Comparison of ENCODE assay signal across 10 mouse cellular contexts in the genomic region with DNA sequence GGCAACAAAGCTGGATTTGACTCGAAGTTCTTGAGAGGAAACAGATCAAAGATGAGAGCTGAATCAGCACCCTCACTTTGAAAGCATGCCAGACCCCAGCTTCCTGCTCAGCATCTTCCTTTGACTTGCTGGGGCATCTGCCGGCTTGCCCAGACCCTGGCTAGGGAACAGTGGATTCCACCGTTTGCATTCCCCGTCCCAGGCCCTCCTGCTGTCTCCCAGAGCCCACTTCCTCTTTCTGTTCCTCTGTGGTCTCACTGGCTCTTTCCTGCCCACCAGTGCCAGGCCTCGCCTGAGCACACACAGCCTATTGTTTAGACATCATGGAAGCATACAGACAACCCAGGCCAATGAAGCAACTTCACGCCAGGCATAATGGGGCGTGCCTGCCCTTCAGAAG. TPM values are rescaled to one million over a fixed set of nuclear protein-coding genes. Genes with fewer than 3 reads are reported as not detected.
DNase-seq lines count a peak whose midpoint lies in the region; ATAC-seq and TF ChIP-seq lines count a peak whose summit lies in the region.
"Had no signal": no experiment of that assay in that cellular context is flagged by ENCODE, and none has a peak within 500 bp of the region (broad histone marks: within the 10 kb centered on the region; RNA-seq: fewer than 3 reads in every experiment).

No protein-coding gene starts in this region.

- no peak overlapping the region for H3K27ac ChIP-seq in intestine, embryonic 16.5 days (ENCODE audit: low read length)
- H3K27ac ChIP-seq in intestine, postnatal 0 days (ENCODE audit: low read depth, low read length), result no peak overlapping the region
- peak overlapping the region; percentile 28; the same call in 1 of the 2 replicates for H3K27ac ChIP-seq in spleen, adult 2 months (ENCODE audit: insufficient read depth, low read length)
- H3K27ac ChIP-seq: intestine, embryonic 15.5 days had no signal

- ATAC-seq in intestine, embryonic 16.5 days, result no peak
- no peak for ATAC-seq in intestine, postnatal 0 days
- ATAC-seq in megakaryocyte, adult 5-6 weeks (ENCODE audit: poor library complexity, severe bottlenecking), result peak; percentile 92
- ATAC-seq: intestine, embryonic 15.5 days; midbrain, embryonic 16.5 days had no signal

- H3K27me3 ChIP-seq in intestine, embryonic 16.5 days (replicated peaks; ENCODE audit: control insufficient read depth, insufficient read depth, low read length), result no peaks in the 10 kb centered on the region
- H3K27me3 ChIP-seq in intestine, postnatal 0 days (replicated peaks; ENCODE audit: control insufficient read depth, insufficient read depth, low read length), result no peaks in the 10 kb centered on the region
- no peaks in the 10 kb centered on the region for H3K27me3 ChIP-seq in spleen, adult 2 months (ENCODE audit: control insufficient read depth, insufficient read depth, low read length)
- H3K27me3 ChIP-seq: intestine, embryonic 15.5 days had no signal

- no peaks in the 10 kb centered on the region for H3K36me3 ChIP-seq in intestine, embryonic 16.5 days (ENCODE audit: control insufficient read depth, insufficient read depth, low read length)
- no peaks in the 10 kb centered on the region for H3K36me3 ChIP-seq in intestine, postnatal 0 days (ENCODE audit: control insufficient read depth, insufficient read depth)
- H3K36me3 ChIP-seq in spleen, adult 2 months (ENCODE audit: control insufficient read depth, insufficient read depth, low read length), result no peaks in the 10 kb centered on the region
- H3K36me3 ChIP-seq: intestine, embryonic 15.5 days had no signal

- H3K4me1 ChIP-seq in intestine, embryonic 16.5 days (ENCODE audit: control insufficient read depth, insufficient read depth, low read length), result no peaks in the 10 kb centered on the region
- no peaks in the 10 kb centered on the region for H3K4me1 ChIP-seq in intestine, postnatal 0 days (replicated peaks; ENCODE audit: control insufficient read depth, insufficient read depth, low read length)
- peaks cover 33% of the 10 kb centered on the region for H3K4me1 ChIP-seq in spleen, adult 2 months (ENCODE audit: control insufficient read depth, insufficient read depth, insufficient read length)

- 0 out of 2 replicates have a peak overlapping the region, but pooled peaks have one; percentile 28 for H3K9ac ChIP-seq in intestine, embryonic 16.5 days (ENCODE audit: low read depth, low read length)
- H3K9ac ChIP-seq in intestine, postnatal 0 days (ENCODE audit: low read depth, low read length), result no peak overlapping the region
- H3K9ac ChIP-seq: intestine, embryonic 15.5 days had no signal

- TF ChIP-seq POLR2A in spleen, adult 2 months (IDR thresholded peaks at IDR 0.05; ENCODE audit: low read depth, low read length), result no peak

- no peak for TF ChIP-seq CTCF in intestine, postnatal 0 days (IDR thresholded peaks at IDR 0.05; ENCODE audit: low read depth)
- no peak for TF ChIP-seq CTCF in spleen, adult 2 months (IDR thresholded peaks at IDR 0.05; ENCODE audit: extremely low read depth, insufficient read depth, insufficient read length, insufficient replicate concordance)

- no peak for DNase-seq in spleen, adult 2 months (ENCODE audit: low read depth in 1 of 2, low spot score in 2 of 2)
- no peak for DNase-seq in spleen, postnatal 4 days (ENCODE audit: low spot score in 2 of 2)
- no peak for DNase-seq in right cerebral cortex, postnatal 25 days
- DNase-seq in cerebellum, adult 11-12 months, result no peak
- DNase-seq in adrenal gland, postnatal 36 days, result no peak

- H3K9me3 ChIP-seq in intestine, embryonic 16.5 days (ENCODE audit: control insufficient read depth, low read length), result no peaks in the 10 kb centered on the region
- no peaks in the 10 kb centered on the region for H3K9me3 ChIP-seq in intestine, postnatal 0 days (ENCODE audit: control insufficient read depth)
- H3K9me3 ChIP-seq: intestine, embryonic 15.5 days had no signal

- no peak overlapping the region for H3K4me3 ChIP-seq in intestine, embryonic 16.5 days (ENCODE audit: low read length)
- no peak overlapping the region for H3K4me3 ChIP-seq in intestine, postnatal 0 days (ENCODE audit: low read depth, low read length)
- no peak overlapping the region for H3K4me3 ChIP-seq in spleen, adult 2 months (ENCODE audit: extremely low read depth, insufficient read depth, insufficient read length)
- H3K4me3 ChIP-seq: intestine, embryonic 15.5 days had no signal

- no peak overlapping the region for H3K4me2 ChIP-seq in intestine, embryonic 16.5 days (ENCODE audit: low read depth, low read length)
- no peak overlapping the region for H3K4me2 ChIP-seq in intestine, postnatal 0 days (replicated peaks; ENCODE audit: low read depth)
- H3K4me2 ChIP-seq: intestine, embryonic 15.5 days had no signal

- 45% methylated on average over 7 of the region's 7 CpGs for WGBS in intestine, embryonic 16.5 days
- 43% methylated on average over 7 of the region's 7 CpGs for WGBS in intestine, postnatal 0 days
- 6% methylated on average over 7 of the region's 7 CpGs for WGBS in spleen, adult 2 months

RNA-seq across cellular contexts. Expression of a gene that starts 7.4 kb away (rescaled TPM):
- 32.4 and 38.7 TPM in 2 replicates for polyA plus RNA-seq in intestine, embryonic 16.5 days (2015; fragmentation: Nextera tagmentation; extraction: Ambion mirVana)
- 20.7 and 21.4 TPM in 2 replicates for polyA plus RNA-seq in intestine, postnatal 0 days (2015; fragmentation: Nextera tagmentation; extraction: Ambion mirVana)
- polyA plus RNA-seq in spleen, adult 2 months (2012; rRNA removed), result 9.7 and 12.6 TPM in 2 replicates
- 26.5 and 30.8 TPM in 2 replicates for total RNA-seq in megakaryocyte, adult 5-6 weeks (2015)
- 36.2 and 39.2 TPM in 2 replicates for total RNA-seq in megakaryocyte, adult 5-6 weeks (2017)
- total RNA-seq in adrenal gland, postnatal 36 days (2021), result 10 to 100 TPM; 21.7 to 32.9 TPM

RNA-seq across cellular contexts. Expression of a gene that starts 24.3 kb away (rescaled TPM):
- polyA plus RNA-seq in intestine, embryonic 16.5 days (2015; fragmentation: Nextera tagmentation; extraction: Ambion mirVana), result 23.2 and 32.8 TPM in 2 replicates
- polyA plus RNA-seq in intestine, postnatal 0 days (2015; fragmentation: Nextera tagmentation; extraction: Ambion mirVana), result 2.7 and 4.0 TPM in 2 replicates
- polyA plus RNA-seq in spleen, adult 2 months (2012; rRNA removed), result 0.25 and 0.75 TPM in 2 replicates
- total RNA-seq in megakaryocyte, adult 5-6 weeks (2015), result 0.71 TPM in 1 of 2 replicates, not detected in the other
- not detected in 2 replicates for total RNA-seq in megakaryocyte, adult 5-6 weeks (2017)
- under 1 TPM in 1 of 2 experiments, not detected in 1; 0.46 TPM for total RNA-seq in adrenal gland, postnatal 36 days (2021)
- polyA plus RNA-seq: midbrain, embryonic 16.5 days had no signal

RNA-seq across cellular contexts. Expression of a gene that starts 39.4 kb away (rescaled TPM):
- 6.9 and 9.8 TPM in 2 replicates for polyA plus RNA-seq in intestine, embryonic 16.5 days (2015; fragmentation: Nextera tagmentation; extraction: Ambion mirVana)
- 8.8 and 9.9 TPM in 2 replicates for polyA plus RNA-seq in intestine, postnatal 0 days (2015; fragmentation: Nextera tagmentation; extraction: Ambion mirVana)
- 34.4 and 46.3 TPM in 2 replicates for polyA plus RNA-seq in spleen, adult 2 months (2012; rRNA removed)
- 11.1 and 11.9 TPM in 2 replicates for total RNA-seq in megakaryocyte, adult 5-6 weeks (2015)
- total RNA-seq in megakaryocyte, adult 5-6 weeks (2017), result 9.3 and 11.8 TPM in 2 replicates
- total RNA-seq in adrenal gland, postnatal 36 days (2021), result 10 to 100 TPM; 12.0 to 18.2 TPM

RNA-seq across cellular contexts. Expression of a gene that starts 46.4 kb away (rescaled TPM):
- 17.2 and 19.6 TPM in 2 replicates for polyA plus RNA-seq in intestine, embryonic 16.5 days (2015; fragmentation: Nextera tagmentation; extraction: Ambion mirVana)
- polyA plus RNA-seq in intestine, postnatal 0 days (2015; fragmentation: Nextera tagmentation; extraction: Ambion mirVana), result 52.7 and 53.9 TPM in 2 replicates
- 6.9 and 8.4 TPM in 2 replicates for polyA plus RNA-seq in spleen, adult 2 months (2012; rRNA removed)
- 3.1 and 7.8 TPM in 2 replicates for total RNA-seq in megakaryocyte, adult 5-6 weeks (2015)
- total RNA-seq in megakaryocyte, adult 5-6 weeks (2017), result 4.6 and 5.4 TPM in 2 replicates
- total RNA-seq in adrenal gland, postnatal 36 days (2021), result 10 to 100 TPM; 10.1 to 14.3 TPM
